Mouse (Mus musculus) midbrain, postnatal 0 days (tissue): Measurements from ENCODE around the gene Mpp6. TPM values are rescaled to one million over a fixed set of nuclear protein-coding genes. Genes with fewer than 3 reads are reported as not detected.
A peak's percentile ranks its signal among the peaks of the same experiment; 100 is the strongest.

Source experiments
- ATAC-seq: fragments of 200-750 bp; cut with Nextera tagmentation; 2 replicates; pipeline ENCODE4 v1.8.0; 2017; ENCODE audit warnings: moderate number of reproducible peaks, mild to moderate bottlenecking, moderate TSS enrichment, moderate library complexity; ENCODE audit not compliant: low FRiP score
- DNase-seq: peaks from one replicate; pipeline ENCODE4 v3.0.0-alpha.2; 2015; ENCODE audit warnings: low spot score
- H3K27ac ChIP-seq: fragments of 300-500 bp; sonication (generic); 2 replicates; pipeline ENCODE4 v1.5.1; 2014; ENCODE audit warnings: low read depth, mild to moderate bottlenecking, low read length, mixed read lengths
- H3K27me3 ChIP-seq: fragments of 300-500 bp; sonication (generic); 2 replicates; pipeline ENCODE4 v1.6.1; 2014; ENCODE audit warnings: low read length, control low read depth, mixed read lengths; ENCODE audit not compliant: insufficient read depth
- H3K36me3 ChIP-seq: fragments of 300-500 bp; sonication (generic); 2 replicates; pipeline ENCODE4 v1.6.1; 2014; ENCODE audit warnings: low read length, control low read depth, mixed read lengths; ENCODE audit not compliant: insufficient read depth
- H3K4me1 ChIP-seq: fragments of 300-500 bp; sonication (generic); 2 replicates; pipeline ENCODE4 v1.6.1; 2014; ENCODE audit warnings: mild to moderate bottlenecking, control low read depth, antibody characterized with exemption, low read length, mixed read lengths; ENCODE audit not compliant: insufficient read depth
- H3K4me2 ChIP-seq: fragments of 300-500 bp; sonication (generic); 2 replicates; pipeline ENCODE4 v1.6.1; 2014; ENCODE audit warnings: low read depth, mild to moderate bottlenecking, low read length, mixed read lengths; ENCODE audit not compliant: poor library complexity, severe bottlenecking
- H3K4me3 ChIP-seq: fragments of 300-500 bp; sonication (generic); 2 replicates; pipeline ENCODE4 v1.5.1; 2014; ENCODE audit warnings: low read depth, mild to moderate bottlenecking, low read length, moderate library complexity
- H3K9ac ChIP-seq: fragments of 300-500 bp; sonication (generic); replicated peaks from 2 replicates; pipeline ENCODE4 v1.6.1; 2014; ENCODE audit warnings: mild to moderate bottlenecking, low read length, moderate library complexity, mixed read lengths; ENCODE audit not compliant: poor library complexity, severe bottlenecking
- H3K9me3 ChIP-seq: fragments of 300-500 bp; sonication (generic); 2 replicates; pipeline ENCODE4 v1.6.1; 2016; ENCODE audit warnings: low read length, control low read depth
- CTCF ChIP-seq: IDR thresholded peaks from 2 replicates; pipeline ENCODE4 v1.5.1; 2016; ENCODE audit warnings: antibody characterized with exemption, mild to moderate bottlenecking
- WGBS: fragments of 180-500 bp; shearing (Covaris S2); extraction: QIAGEN DNeasy Blood & Tissue Kit; methylation state at CpG from one replicate; pipeline ENCODE4 v1.1.7; 2014; 5-methylcytosine and 5-hydroxymethylcytosine counted together
- polyA plus RNA-seq: library from polyadenylated mRNA; unstranded; fragments of >200 nt; fragmentation: Nextera tagmentation; extraction: Ambion mirVana; gene quantifications from 2 replicates; pipeline ENCODE4 v1.2.1, GENCODE M21; 2015
- total RNA-seq: library from RNA; depleted of rRNA; stranded (reverse); fragments of >200 nt; gene quantifications from 2 replicates; pipeline ENCODE4 v1.2.3, GENCODE M21; 2014

Mpp6 gene
- total and polyA plus RNA-seq, 2 experiments from 2014 or later: 53.9 to 56.1 TPM

- Histone ChIP-seq H3K9ac (no peak overlapping the region), H3K4me3 (no peak overlapping the region), H3K4me2 (no peak overlapping the region), H3K36me3 (peaks cover 32% of the 10 kb centered on the region), H3K27ac (no peak overlapping the region), H3K4me1 (no peaks in the 10 kb centered on the region), H3K9me3 (no peaks in the 10 kb centered on the region), H3K27me3 (no peaks in the 10 kb centered on the region)
- no peak for ATAC-seq
- no peak for TF ChIP-seq CTCF
- 94% methylated on average over 6 of the region's 6 CpGs for WGBS
- no peak for DNase-seq
These were observed 109.0 kb downstream of the Mpp6 start for GRCm38 (mm10) chr6:50219066-50219465.

GRCm38 (mm10) chr6:50220863-50221262 lies 110.8 kb downstream of the Mpp6 start:
- no peak for ATAC-seq
- H3K27me3 ChIP-seq: no peaks in the 10 kb centered on the region
- no peak overlapping the region for H3K4me3 ChIP-seq
- no peak overlapping the region for H3K27ac ChIP-seq
- H3K9ac ChIP-seq: no peak overlapping the region
- H3K9me3 ChIP-seq: no peaks in the 10 kb centered on the region
- DNase-seq: no peak
- peaks cover 26% of the 10 kb centered on the region for H3K36me3 ChIP-seq
- no peak overlapping the region for H3K4me2 ChIP-seq
- H3K4me1 ChIP-seq: no peaks in the 10 kb centered on the region
- TF ChIP-seq CTCF: peak; percentile 67
- WGBS: 51% methylated on average over 6 of the region's 6 CpGs

DNA sequence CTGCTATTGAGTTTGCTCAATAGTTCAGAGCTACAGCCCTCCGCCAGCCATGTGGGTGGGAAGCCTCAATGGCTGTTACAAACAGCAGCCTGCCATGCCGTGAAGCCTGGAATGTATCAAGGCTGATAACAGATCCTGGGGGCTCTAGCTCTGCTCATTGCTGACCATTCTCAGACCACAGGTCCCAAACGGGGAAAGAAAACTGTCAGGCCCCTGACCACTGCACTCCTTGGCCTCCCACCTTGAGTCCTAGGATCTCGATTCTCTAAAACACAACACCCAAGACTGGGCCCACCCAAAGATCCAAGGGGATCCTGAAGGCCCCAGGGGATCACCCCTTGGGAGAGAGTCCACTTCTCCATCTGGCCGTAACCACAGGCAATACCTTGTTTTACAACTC lies 112.3 kb downstream of the Mpp6 start:
- Histone ChIP-seq H3K36me3 (peaks cover 19% of the 10 kb centered on the region), H3K9me3 (no peaks in the 10 kb centered on the region), H3K4me3 (no peak overlapping the region), H3K9ac (no peak overlapping the region), H3K27me3 (no peaks in the 10 kb centered on the region), H3K27ac (no peak overlapping the region), H3K4me1 (no peaks in the 10 kb centered on the region), H3K4me2 (no peak overlapping the region)
- TF ChIP-seq CTCF: no peak
- DNase-seq: no peak
- WGBS: 91% methylated on average over 5 of the region's 5 CpGs
- ATAC-seq: no peak

DNA sequence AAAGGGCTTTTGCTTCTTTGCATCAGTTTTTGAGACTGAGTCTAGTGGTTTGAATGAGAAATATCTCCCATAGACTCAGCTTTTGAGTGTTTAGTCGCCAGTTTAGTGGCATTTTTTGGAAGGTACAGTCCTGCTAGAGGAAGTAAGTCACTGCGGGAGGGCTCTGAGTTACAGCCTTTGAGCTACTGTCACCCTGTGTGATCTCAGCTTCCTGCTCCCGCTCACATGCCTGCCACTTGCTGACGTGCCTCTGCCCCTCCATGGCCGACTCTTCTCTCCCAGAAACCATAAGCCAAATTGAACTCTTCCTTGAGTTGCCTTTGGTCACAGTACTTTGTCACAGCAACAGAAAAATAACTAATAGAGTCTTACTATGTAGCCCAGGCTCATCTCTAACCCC lies 112.9 kb downstream of the Mpp6 start:
- Histone ChIP-seq H3K27me3 (no peaks in the 10 kb centered on the region), H3K9ac (no peak overlapping the region), H3K4me1 (no peaks in the 10 kb centered on the region), H3K27ac (no peak overlapping the region), H3K36me3 (peaks cover 19% of the 10 kb centered on the region), H3K4me2 (no peak overlapping the region), H3K4me3 (no peak overlapping the region), H3K9me3 (no peaks in the 10 kb centered on the region)
- ATAC-seq: no peak
- 75% methylated on average over 5 of the region's 5 CpGs for WGBS
- no peak for DNase-seq
- TF ChIP-seq CTCF: no peak

- WGBS: 91% methylated on average over 4 of the region's 4 CpGs
- no peak for TF ChIP-seq CTCF
These were observed 113.6 kb downstream of the Mpp6 start for GRCm38 (mm10) chr6:50223606-50224005.

DNA sequence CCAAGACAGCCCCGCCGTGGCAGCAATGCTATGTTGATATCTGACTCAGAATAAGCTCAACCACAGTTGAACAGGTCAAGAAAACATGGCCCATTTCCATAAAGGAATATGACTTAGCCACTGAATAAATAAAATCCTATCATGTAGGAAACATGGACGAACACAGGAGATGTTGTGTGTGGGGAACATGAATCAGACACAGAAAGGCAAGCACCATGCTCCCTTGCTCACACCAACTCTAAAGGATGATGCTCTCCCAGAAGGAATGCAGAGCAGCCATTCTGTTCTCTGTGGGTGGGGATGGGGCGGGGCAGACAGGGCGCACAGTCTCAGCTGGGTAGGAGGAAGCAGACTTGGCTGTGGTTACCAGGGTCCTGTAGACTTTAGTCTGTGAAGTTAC lies 115.2 kb downstream of the Mpp6 start:
- WGBS: 80% methylated on average over 5 of the region's 5 CpGs
- Histone ChIP-seq H3K4me3 (no peak overlapping the region), H3K4me1 (no peaks in the 10 kb centered on the region), H3K9ac (no peak overlapping the region), H3K27ac (no peak overlapping the region), H3K4me2 (no peak overlapping the region), H3K9me3 (no peaks in the 10 kb centered on the region), H3K27me3 (no peaks in the 10 kb centered on the region), H3K36me3 (peaks cover 14% of the 10 kb centered on the region)
- no peak for DNase-seq
- TF ChIP-seq CTCF: no peak
- ATAC-seq: no peak

More at GRCm38 (mm10) chr6:50223606-50224005, 113.6 kb downstream of the Mpp6 start:
- Histone ChIP-seq H3K9me3 (no peaks in the 10 kb centered on the region), H3K27ac (no peak overlapping the region), H3K27me3 (no peaks in the 10 kb centered on the region), H3K4me1 (no peaks in the 10 kb centered on the region), H3K36me3 (peaks cover 22% of the 10 kb centered on the region), H3K4me2 (no peak overlapping the region), H3K9ac (no peak overlapping the region), H3K4me3 (no peak overlapping the region)
- DNase-seq: no peak
- no peak for ATAC-seq

GRCm38 (mm10) chr6:50228180-50228579 lies 118.1 kb downstream of the Mpp6 start:
- 87% methylated on average over 5 of the region's 5 CpGs for WGBS
- Histone ChIP-seq H3K4me2 (no peak overlapping the region), H3K4me1 (no peaks in the 10 kb centered on the region), H3K27ac (no peak overlapping the region), H3K36me3 (peaks cover 8% of the 10 kb centered on the region), H3K4me3 (no peak overlapping the region), H3K27me3 (no peaks in the 10 kb centered on the region), H3K9ac (no peak overlapping the region), H3K9me3 (no peaks in the 10 kb centered on the region)
- peak; percentile 4 for DNase-seq
- no peak for TF ChIP-seq CTCF
- no peak for ATAC-seq
